Mouse (Mus musculus) cerebellum, adult 2 months (tissue): ENCODE data around the gene Tmem202.

Source experiments
- CTCF ChIP-seq: fragments of 200-500 bp; IDR thresholded peaks from 2 replicates; pipeline ENCODE4 v1.5.1; 2011; ENCODE audit warnings: low read depth, mild to moderate bottlenecking, control low read depth, low read length, moderate library complexity, borderline replicate concordance; ENCODE audit not compliant: insufficient read depth
- POLR2A ChIP-seq: fragments of 200-500 bp; IDR thresholded peaks from 2 replicates; pipeline ENCODE4 v1.6.1; 2011; ENCODE audit warnings: low read length, control low read depth, borderline replicate concordance; ENCODE audit not compliant: insufficient read depth

DNA sequence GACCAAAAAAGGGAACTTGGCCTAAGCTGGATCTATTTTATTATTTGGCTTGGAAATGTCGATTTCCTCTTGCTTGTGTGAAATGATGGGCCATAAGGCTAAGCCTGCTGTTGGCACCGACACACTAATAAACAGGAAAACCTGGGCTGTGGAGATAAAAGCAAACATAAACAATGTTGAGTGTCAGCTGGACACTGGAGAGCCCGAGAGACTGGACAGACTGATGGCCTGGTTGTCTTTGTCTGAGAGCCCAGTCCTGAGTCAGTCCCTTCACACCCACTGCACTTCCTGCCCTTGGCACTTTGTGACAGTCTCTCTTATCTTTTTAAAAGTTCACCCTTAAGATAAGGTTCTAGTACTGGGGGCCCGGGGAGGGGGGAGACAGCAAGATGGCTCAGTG lies 16.7 kb downstream of the Tmem202 start:
- TF ChIP-seq POLR2A, result no peak
- no peak for TF ChIP-seq CTCF
